In genomic region chr17:3085152-3085551, GRCm38 (mm10) we compare ENCODE assay signal across 8 mouse cellular contexts. TPM values are rescaled to one million over a fixed set of nuclear protein-coding genes. Genes with fewer than 3 reads are reported as not detected.
A peak's percentile ranks its signal among the peaks of the same experiment; 100 is the strongest.
DNase-seq lines count a peak whose midpoint lies in the region; ATAC-seq and TF ChIP-seq lines count a peak whose summit lies in the region.

No protein-coding gene starts in this region.

- peaks cover 6% of the 10 kb centered on the region for H3K27me3 ChIP-seq in erythroblast, embryonic 14.5 days (ENCODE audit: control insufficient read depth)
- H3K27me3 ChIP-seq in embryonic facial prominence, embryonic 10.5 days (replicated peaks; ENCODE audit: low read depth, poor library complexity, severe bottlenecking) = no peaks in the 10 kb centered on the region
- no peaks in the 10 kb centered on the region for H3K27me3 ChIP-seq in intestine, postnatal 0 days (replicated peaks; ENCODE audit: control insufficient read depth, insufficient read depth, low read length)
- H3K27me3 ChIP-seq in stomach, embryonic 15.5 days (replicated peaks) = no peaks in the 10 kb centered on the region

- WGBS in embryonic facial prominence, embryonic 10.5 days = 65% methylated on average over 3 of the region's 3 CpGs
- WGBS in intestine, postnatal 0 days = 60% methylated on average over 3 of the region's 3 CpGs
- 65% methylated on average over 3 of the region's 3 CpGs for WGBS in stomach, embryonic 15.5 days
- WGBS in lung, adult 2 months = 62% methylated on average over 3 of the region's 3 CpGs

- H3K9me3 ChIP-seq in erythroblast, embryonic 14.5 days (ENCODE audit: control insufficient read depth, low read length) = peaks cover 3% of the 10 kb centered on the region
- H3K9me3 ChIP-seq in embryonic facial prominence, embryonic 10.5 days = peaks cover 3% of the 10 kb centered on the region
- H3K9me3 ChIP-seq in intestine, postnatal 0 days (ENCODE audit: control insufficient read depth) = no peaks in the 10 kb centered on the region
- no peaks in the 10 kb centered on the region for H3K9me3 ChIP-seq in stomach, embryonic 15.5 days

- H3K9ac ChIP-seq in intestine, postnatal 0 days (ENCODE audit: low read depth, low read length) = no peak overlapping the region
- H3K9ac ChIP-seq in stomach, embryonic 15.5 days = no peak overlapping the region; the same call in 1 of the 2 replicates

- no peaks in the 10 kb centered on the region for H3K36me3 ChIP-seq in erythroblast, embryonic 14.5 days (ENCODE audit: control insufficient read depth)
- no peaks in the 10 kb centered on the region for H3K36me3 ChIP-seq in embryonic facial prominence, embryonic 10.5 days (replicated peaks)
- H3K36me3 ChIP-seq in intestine, postnatal 0 days (ENCODE audit: control insufficient read depth, insufficient read depth) = no peaks in the 10 kb centered on the region
- H3K36me3 ChIP-seq in stomach, embryonic 15.5 days = no peaks in the 10 kb centered on the region

- peaks cover 15% of the 10 kb centered on the region for H3K4me1 ChIP-seq in erythroblast, embryonic 14.5 days (ENCODE audit: control insufficient read depth)
- no peaks in the 10 kb centered on the region; the same call in 1 of the 2 replicates for H3K4me1 ChIP-seq in embryonic facial prominence, embryonic 10.5 days
- H3K4me1 ChIP-seq in intestine, postnatal 0 days (replicated peaks; ENCODE audit: control insufficient read depth, insufficient read depth, low read length) = no peaks in the 10 kb centered on the region
- H3K4me1 ChIP-seq in stomach, embryonic 15.5 days = no peaks in the 10 kb centered on the region
- no peaks in the 10 kb centered on the region for H3K4me1 ChIP-seq in lung, adult 2 months (ENCODE audit: control insufficient read depth, insufficient read depth, low read length)

- H3K4me2 ChIP-seq in intestine, postnatal 0 days (replicated peaks; ENCODE audit: low read depth) = peak overlapping the region; percentile 82
- peak overlapping the region; percentile 72 for H3K4me2 ChIP-seq in stomach, embryonic 15.5 days

- H3K27ac ChIP-seq in embryonic facial prominence, embryonic 10.5 days (replicated peaks) = peak overlapping the region; percentile 79; the same call in 1 of the 2 replicates
- no peak overlapping the region for H3K27ac ChIP-seq in intestine, postnatal 0 days (ENCODE audit: low read depth, low read length)
- H3K27ac ChIP-seq in stomach, embryonic 15.5 days = peak overlapping the region; percentile 95

- ATAC-seq in erythroblast, adult 5-6 weeks (replicated peaks; ENCODE audit: low FRiP score, poor library complexity, severe bottlenecking) = no peak
- no peak for ATAC-seq in intestine, postnatal 0 days
- ATAC-seq in stomach, embryonic 15.5 days (ENCODE audit: insufficient read depth, low FRiP score, low read depth) = no peak

- no peak for TF ChIP-seq CTCF in intestine, postnatal 0 days (IDR thresholded peaks at IDR 0.05; ENCODE audit: low read depth)
- no peak for TF ChIP-seq CTCF in lung, adult 2 months (IDR thresholded peaks at IDR 0.05; ENCODE audit: insufficient read depth, low read length)

- TF ChIP-seq POLR2A in lung, adult 2 months (IDR thresholded peaks at IDR 0.05; ENCODE audit: borderline replicate concordance, extremely low read depth, low read depth, low read length) = no peak

- peak; percentile 40 for DNase-seq in 3T3-L1 (ENCODE audit: low read depth, low spot score)
- no peak for DNase-seq in embryonic facial prominence, embryonic 10.5 days (ENCODE audit: low spot score)
- no peak for DNase-seq in lung, adult 2 months
- DNase-seq in kidney, postnatal 25 days = no peak

- peak overlapping the region; percentile 51 for H3K4me3 ChIP-seq in erythroblast, embryonic 14.5 days (replicated peaks)
- H3K4me3 ChIP-seq in embryonic facial prominence, embryonic 10.5 days = peak overlapping the region; percentile 58
- peak overlapping the region; percentile 57 for H3K4me3 ChIP-seq in intestine, postnatal 0 days (ENCODE audit: low read depth, low read length)
- H3K4me3 ChIP-seq in stomach, embryonic 15.5 days (replicated peaks) = peak overlapping the region; percentile 60
- H3K4me3 ChIP-seq in lung, adult 2 months (replicated peaks; ENCODE audit: extremely low read depth, low read depth, low read length) = no peak overlapping the region

RNA-seq across cellular contexts. Expression of gene Scaf8, which starts 29.6 kb away (rescaled TPM):
- polyA plus RNA-seq in erythroblast, embryonic 14.5 days (2012) = 0.43 and 0.75 TPM in 2 replicates
- 19.4 and 27.1 TPM in 2 replicates for total RNA-seq in erythroblast, adult 5-6 weeks (2015; ENCODE audit: low replicate concordance)
- 44.2 and 45.1 TPM in 2 replicates for total RNA-seq in erythroblast, adult 5-6 weeks (2017; ENCODE audit: low replicate concordance)
- 23.2 and 23.4 TPM in 2 replicates for polyA plus RNA-seq in embryonic facial prominence, embryonic 10.5 days (2016; fragmentation: Nextera tagmentation; extraction: Ambion mirVana)
- 8.3 and 9.4 TPM in 2 replicates for polyA plus RNA-seq in intestine, postnatal 0 days (2015; fragmentation: Nextera tagmentation; extraction: Ambion mirVana)
- 16.1 and 18.0 TPM in 2 replicates for polyA plus RNA-seq in stomach, embryonic 15.5 days (2015; fragmentation: Nextera tagmentation; extraction: Ambion mirVana)
- polyA plus RNA-seq in lung, adult 2 months (2012; rRNA removed) = 23.4 and 24.6 TPM in 2 replicates
